Mouse (Mus musculus): ENCODE results near the gene Nt5c2. TPM values are rescaled to one million over a fixed set of nuclear protein-coding genes. Genes with fewer than 3 reads are reported as not detected.

The Nt5c2 gene
- polyA plus RNA-seq, 1 experiment from 2014 or later: 111 TPM

- no peak for ATAC-seq (ENCODE audit: insufficient number of reproducible peaks, low FRiP score)
- no peaks in the 10 kb centered on the region for H3K9me3 ChIP-seq (replicated peaks)
- 97% methylated on average over 2 of the region's 2 CpGs for WGBS
- no peak overlapping the region for H3K4me2 ChIP-seq
- H3K36me3 ChIP-seq: peaks cover 33% of the 10 kb centered on the region
- no peaks in the 10 kb centered on the region for H3K27me3 ChIP-seq (replicated peaks)
- no peak overlapping the region for H3K27ac ChIP-seq (ENCODE audit: poor library complexity, severe bottlenecking)
- no peak overlapping the region for H3K9ac ChIP-seq
- H3K4me3 ChIP-seq: no peak overlapping the region
- H3K4me1 ChIP-seq (replicated peaks): no peaks in the 10 kb centered on the region
These were observed 135.1 kb downstream of the Nt5c2 start for GRCm38 (mm10) chr19:46879876-46880275.

GRCm38 (mm10) chr19:46878346-46878745, 136.6 kb downstream of the Nt5c2 start:
- H3K4me1 ChIP-seq (replicated peaks): no peaks in the 10 kb centered on the region
- no peak overlapping the region for H3K4me3 ChIP-seq
- H3K9me3 ChIP-seq (replicated peaks): no peaks in the 10 kb centered on the region
- WGBS: 48% methylated on average over 13 of the region's 13 CpGs
- H3K9ac ChIP-seq: no peak overlapping the region
- H3K27ac ChIP-seq (ENCODE audit: poor library complexity, severe bottlenecking): no peak overlapping the region
- H3K27me3 ChIP-seq (replicated peaks): no peaks in the 10 kb centered on the region
- H3K36me3 ChIP-seq: peaks cover 17% of the 10 kb centered on the region
- no peak overlapping the region for H3K4me2 ChIP-seq
- ATAC-seq (ENCODE audit: insufficient number of reproducible peaks, low FRiP score): no peak

- Histone ChIP-seq H3K4me2 (no peak overlapping the region), H3K27me3 (replicated peaks) (no peaks in the 10 kb centered on the region), H3K9me3 (replicated peaks) (no peaks in the 10 kb centered on the region), H3K4me1 (replicated peaks) (no peaks in the 10 kb centered on the region), H3K36me3 (peaks cover 15% of the 10 kb centered on the region; the same call in 1 of the 2 replicates), H3K9ac (no peak overlapping the region), H3K27ac (ENCODE audit: poor library complexity, severe bottlenecking) (no peak overlapping the region), H3K4me3 (no peak overlapping the region)
- WGBS: 87% methylated on average over 13 of the region's 13 CpGs
- ATAC-seq (ENCODE audit: insufficient number of reproducible peaks, low FRiP score): no peak
These were observed 137.1 kb downstream of the Nt5c2 start for GRCm38 (mm10) chr19:46877886-46878285.

GRCm38 (mm10) chr19:46875790-46876189, 139.2 kb downstream of the Nt5c2 start:
- ATAC-seq (ENCODE audit: insufficient number of reproducible peaks, low FRiP score): 0 out of 2 replicates have a peak, but pooled peaks have one; percentile 33
- Histone ChIP-seq H3K4me2 (no peak overlapping the region), H3K36me3 (no peaks in the 10 kb centered on the region; the same call in 1 of the 2 replicates), H3K4me3 (no peak overlapping the region), H3K4me1 (replicated peaks) (no peaks in the 10 kb centered on the region), H3K27me3 (replicated peaks) (no peaks in the 10 kb centered on the region), H3K9me3 (replicated peaks) (no peaks in the 10 kb centered on the region), H3K9ac (no peak overlapping the region), H3K27ac (ENCODE audit: poor library complexity, severe bottlenecking) (no peak overlapping the region)
- 44% methylated on average over 12 of the region's 12 CpGs for WGBS

GRCm38 (mm10) chr19:46873924-46874323, 141.0 kb downstream of the Nt5c2 start:
- Histone ChIP-seq H3K4me1 (replicated peaks) (peaks cover 4% of the 10 kb centered on the region), H3K4me2 (no peak overlapping the region), H3K27ac (ENCODE audit: poor library complexity, severe bottlenecking) (no peak overlapping the region), H3K9ac (no peak overlapping the region), H3K4me3 (no peak overlapping the region), H3K27me3 (replicated peaks) (no peaks in the 10 kb centered on the region), H3K36me3 (no peaks in the 10 kb centered on the region; the same call in 1 of the 2 replicates), H3K9me3 (replicated peaks) (no peaks in the 10 kb centered on the region)
- 76% methylated on average over 3 of the region's 3 CpGs for WGBS
- no peak for ATAC-seq (ENCODE audit: insufficient number of reproducible peaks, low FRiP score)

- Histone ChIP-seq H3K27ac (ENCODE audit: poor library complexity, severe bottlenecking) (no peak overlapping the region), H3K4me1 (replicated peaks) (peaks cover 4% of the 10 kb centered on the region), H3K9ac (no peak overlapping the region), H3K4me2 (no peak overlapping the region), H3K27me3 (replicated peaks) (no peaks in the 10 kb centered on the region), H3K4me3 (no peak overlapping the region), H3K9me3 (replicated peaks) (no peaks in the 10 kb centered on the region), H3K36me3 (no peaks in the 10 kb centered on the region)
- no peak for ATAC-seq (ENCODE audit: insufficient number of reproducible peaks, low FRiP score)
- 56% methylated on average over 7 of the region's 7 CpGs for WGBS
These were observed 143.3 kb downstream of the Nt5c2 start for GRCm38 (mm10) chr19:46871651-46872050.

- 90% methylated on average over 4 of the region's 4 CpGs for WGBS
- ATAC-seq (ENCODE audit: insufficient number of reproducible peaks, low FRiP score): no peak
These were observed 143.9 kb downstream of the Nt5c2 start for GRCm38 (mm10) chr19:46871096-46871495.

GRCm38 (mm10) chr19:46869526-46869925, 145.4 kb downstream of the Nt5c2 start:
- Histone ChIP-seq H3K36me3 (no peaks in the 10 kb centered on the region), H3K27me3 (replicated peaks) (no peaks in the 10 kb centered on the region), H3K27ac (ENCODE audit: poor library complexity, severe bottlenecking) (no peak overlapping the region), H3K9ac (no peak overlapping the region), H3K4me3 (no peak overlapping the region), H3K4me2 (no peak overlapping the region), H3K4me1 (replicated peaks) (peaks cover 19% of the 10 kb centered on the region), H3K9me3 (replicated peaks) (no peaks in the 10 kb centered on the region)
- ATAC-seq (ENCODE audit: insufficient number of reproducible peaks, low FRiP score): 0 out of 2 replicates have a peak, but pooled peaks have one; percentile 31
- 13% methylated on average over 6 of the region's 6 CpGs for WGBS

More at GRCm38 (mm10) chr19:46871096-46871495, 143.9 kb downstream of the Nt5c2 start:
- Histone ChIP-seq H3K27ac (ENCODE audit: poor library complexity, severe bottlenecking) (no peak overlapping the region), H3K9me3 (replicated peaks) (no peaks in the 10 kb centered on the region), H3K9ac (no peak overlapping the region), H3K36me3 (no peaks in the 10 kb centered on the region), H3K4me2 (no peak overlapping the region), H3K4me3 (no peak overlapping the region), H3K27me3 (replicated peaks) (no peaks in the 10 kb centered on the region), H3K4me1 (replicated peaks) (peaks cover 4% of the 10 kb centered on the region)

- Histone ChIP-seq H3K9ac (no peak overlapping the region), H3K4me3 (no peak overlapping the region), H3K4me1 (replicated peaks) (peaks cover 20% of the 10 kb centered on the region), H3K27ac (ENCODE audit: poor library complexity, severe bottlenecking) (no peak overlapping the region), H3K36me3 (no peaks in the 10 kb centered on the region), H3K27me3 (replicated peaks) (no peaks in the 10 kb centered on the region), H3K4me2 (no peak overlapping the region), H3K9me3 (replicated peaks) (no peaks in the 10 kb centered on the region)
- 62% methylated on average over 11 of the region's 11 CpGs for WGBS
- ATAC-seq (ENCODE audit: insufficient number of reproducible peaks, low FRiP score): no peak
These were observed 145.9 kb downstream of the Nt5c2 start for GRCm38 (mm10) chr19:46869049-46869448.

- no peak overlapping the region for H3K9ac ChIP-seq
- ATAC-seq (ENCODE audit: insufficient number of reproducible peaks, low FRiP score): no peak
- 45% methylated on average over 4 of the region's 4 CpGs for WGBS
These were observed 149.6 kb downstream of the Nt5c2 start for GRCm38 (mm10) chr19:46865381-46865780.

GRCm38 (mm10) chr19:46864731-46865331, 150.1 kb downstream of the Nt5c2 start:
- H3K4me3 ChIP-seq: no peak overlapping the region
- peaks cover 30% of the 10 kb centered on the region for H3K4me1 ChIP-seq (replicated peaks)
- H3K9ac ChIP-seq: no peak overlapping the region
- H3K9me3 ChIP-seq (replicated peaks): no peaks in the 10 kb centered on the region
- no peak overlapping the region for H3K27ac ChIP-seq (ENCODE audit: poor library complexity, severe bottlenecking)
- WGBS: 40% methylated on average over 6 of the region's 6 CpGs
- no peaks in the 10 kb centered on the region for H3K27me3 ChIP-seq (replicated peaks)
- H3K4me2 ChIP-seq: no peak overlapping the region
- H3K36me3 ChIP-seq: no peaks in the 10 kb centered on the region
- ATAC-seq (ENCODE audit: insufficient number of reproducible peaks, low FRiP score): no peak

More at GRCm38 (mm10) chr19:46865381-46865780, 149.6 kb downstream of the Nt5c2 start:
- Histone ChIP-seq H3K4me2 (no peak overlapping the region), H3K27me3 (replicated peaks) (no peaks in the 10 kb centered on the region), H3K27ac (ENCODE audit: poor library complexity, severe bottlenecking) (no peak overlapping the region), H3K36me3 (no peaks in the 10 kb centered on the region), H3K4me3 (no peak overlapping the region), H3K9me3 (replicated peaks) (no peaks in the 10 kb centered on the region), H3K4me1 (replicated peaks) (peaks cover 30% of the 10 kb centered on the region)

GRCm38 (mm10) chr19:46864079-46864478, 150.9 kb downstream of the Nt5c2 start:
- H3K4me1 ChIP-seq (replicated peaks): peaks cover 26% of the 10 kb centered on the region
- 48% methylated on average over 6 of the region's 6 CpGs for WGBS
- H3K9me3 ChIP-seq (replicated peaks): no peaks in the 10 kb centered on the region
- H3K27me3 ChIP-seq (replicated peaks): no peaks in the 10 kb centered on the region
- H3K27ac ChIP-seq (ENCODE audit: poor library complexity, severe bottlenecking): no peak overlapping the region
- no peak overlapping the region for H3K9ac ChIP-seq
- no peak for ATAC-seq (ENCODE audit: insufficient number of reproducible peaks, low FRiP score)
- no peak overlapping the region for H3K4me2 ChIP-seq
- 0 out of 2 replicates have a peak, but pooled peaks cover 1% of the 10 kb centered on the region for H3K36me3 ChIP-seq
- no peak overlapping the region for H3K4me3 ChIP-seq

Data from heart, embryonic 12.5 days (tissue).